Mouse (Mus musculus) heart, adult 8-10 months (tissue): ENCODE data around the gene Mcub. TPM values are rescaled to one million over a fixed set of nuclear protein-coding genes. Genes with fewer than 3 reads are reported as not detected.

Source experiments
- DNase-seq: peaks from one replicate; pipeline ENCODE4 v3.0.0; 2022; ENCODE audit warnings: low spot score
- total RNA-seq, 4 experiments: library from RNA; stranded (reverse); gene quantifications; 2 replicates each; pipeline ENCODE4 v1.2.4; 2022

The Mcub gene
- total RNA-seq, result 1 to 10 TPM; 1.1 to 2.5 (median 1.6) TPM

GRCm38 (mm10) chr3:129969432-129970395, at the start of gene Mcub:
Gene Mcub (minus strand): TSS chr3:129970206.
- peak; percentile 39 for DNase-seq

- DNase-seq, result no peak
Observed at GRCm38 (mm10) chr3:130012943-130013342, 42.9 kb upstream of the Mcub start.

GRCm38 (mm10) chr3:130011236-130011635, 41.2 kb upstream of the Mcub start:
- no peak for DNase-seq

- no peak for DNase-seq
Observed at GRCm38 (mm10) chr3:130006141-130006540, 36.1 kb upstream of the Mcub start.

- no peak for DNase-seq
Observed at GRCm38 (mm10) chr3:130000926-130001325, 30.9 kb upstream of the Mcub start.

GRCm38 (mm10) chr3:129998526-129998925, 28.5 kb upstream of the Mcub start:
- no peak for DNase-seq

- DNase-seq, result peak; percentile 3
Observed at GRCm38 (mm10) chr3:129998001-129998400, 28.0 kb upstream of the Mcub start.

- DNase-seq, result no peak
Observed at GRCm38 (mm10) chr3:129997324-129997723, 27.3 kb upstream of the Mcub start.

GRCm38 (mm10) chr3:129987297-129987696, 17.3 kb upstream of the Mcub start:
- DNase-seq, result no peak

- DNase-seq, result no peak
Observed at GRCm38 (mm10) chr3:129985335-129985734, 15.3 kb upstream of the Mcub start.

GRCm38 (mm10) chr3:129984797-129985196, 14.8 kb upstream of the Mcub start:
- DNase-seq, result no peak

GRCm38 (mm10) chr3:129982271-129982670, 12.3 kb upstream of the Mcub start:
- DNase-seq, result no peak

- no peak for DNase-seq
Observed at GRCm38 (mm10) chr3:129981756-129982155, 11.8 kb upstream of the Mcub start.

- no peak for DNase-seq
Observed at GRCm38 (mm10) chr3:129979510-129979909, 9.5 kb upstream of the Mcub start.

GRCm38 (mm10) chr3:129978716-129979115, 8.7 kb upstream of the Mcub start:
- DNase-seq, result no peak

- DNase-seq, result no peak
Observed at GRCm38 (mm10) chr3:129976317-129976716, 6.3 kb upstream of the Mcub start.

- DNase-seq, result peak; percentile 21
Observed at GRCm38 (mm10) chr3:129970529-129971515, 816 bp upstream of the Mcub start.

- DNase-seq, result no peak
Observed at GRCm38 (mm10) chr3:129969031-129969430, 975 bp downstream of the Mcub start.

GRCm38 (mm10) chr3:129967874-129968273, 2.1 kb downstream of the Mcub start:
- no peak for DNase-seq

GRCm38 (mm10) chr3:129964681-129965080, 5.3 kb downstream of the Mcub start:
- DNase-seq, result no peak

GRCm38 (mm10) chr3:129962533-129962932, 7.5 kb downstream of the Mcub start:
- DNase-seq, result no peak

GRCm38 (mm10) chr3:129953296-129953695, 16.7 kb downstream of the Mcub start:
- DNase-seq, result no peak
